Mouse (Mus musculus): ENCODE measurements around the gene Capzb.

The Capzb gene

GRCm38 (mm10) chr4:139208236-139209129 lies 15.8 kb downstream of the Capzb start:
- no peak for DNase-seq (ENCODE audit: low spot score)

GRCm38 (mm10) chr4:139209130-139209840 lies 16.6 kb downstream of the Capzb start:
- DNase-seq (ENCODE audit: low spot score) = no peak

- no peak for DNase-seq (ENCODE audit: low spot score)
These were observed 19.5 kb downstream of the Capzb start for GRCm38 (mm10) chr4:139211975-139212831.

- no peak for DNase-seq (ENCODE audit: low spot score)
These were observed 20.4 kb downstream of the Capzb start for GRCm38 (mm10) chr4:139213086-139213485.

GRCm38 (mm10) chr4:139213935-139214371 lies 21.3 kb downstream of the Capzb start:
- no peak for DNase-seq (ENCODE audit: low spot score)

GRCm38 (mm10) chr4:139216566-139216965 lies 23.9 kb downstream of the Capzb start:
- DNase-seq (ENCODE audit: low spot score) = no peak

- DNase-seq (ENCODE audit: low spot score) = no peak
These were observed 25.8 kb downstream of the Capzb start for GRCm38 (mm10) chr4:139218539-139218938.

GRCm38 (mm10) chr4:139219656-139220055 lies 27.0 kb downstream of the Capzb start:
- DNase-seq (ENCODE audit: low spot score) = no peak

GRCm38 (mm10) chr4:139220978-139221377 lies 28.3 kb downstream of the Capzb start:
- no peak for DNase-seq (ENCODE audit: low spot score)

GRCm38 (mm10) chr4:139221837-139222236 lies 29.1 kb downstream of the Capzb start:
- no peak for DNase-seq (ENCODE audit: low spot score)

GRCm38 (mm10) chr4:139225115-139225514 lies 32.4 kb downstream of the Capzb start:
- no peak for DNase-seq (ENCODE audit: low spot score)

- DNase-seq (ENCODE audit: low spot score) = no peak
These were observed 33.2 kb downstream of the Capzb start for GRCm38 (mm10) chr4:139225944-139226343.

GRCm38 (mm10) chr4:139226504-139227216 lies 34.0 kb downstream of the Capzb start:
- no peak for DNase-seq (ENCODE audit: low spot score)

- no peak for DNase-seq (ENCODE audit: low spot score)
These were observed 35.2 kb downstream of the Capzb start for GRCm38 (mm10) chr4:139227923-139228322.

- no peak for DNase-seq (ENCODE audit: low spot score)
These were observed 36.6 kb downstream of the Capzb start for GRCm38 (mm10) chr4:139229271-139229670.

- DNase-seq (ENCODE audit: low spot score) = no peak
These were observed 37.8 kb downstream of the Capzb start for GRCm38 (mm10) chr4:139230376-139231120.

- no peak for DNase-seq (ENCODE audit: low spot score)
These were observed 38.5 kb downstream of the Capzb start for GRCm38 (mm10) chr4:139231163-139231562.

- DNase-seq (ENCODE audit: low spot score) = no peak
These were observed 39.9 kb downstream of the Capzb start for GRCm38 (mm10) chr4:139232479-139233145.

GRCm38 (mm10) chr4:139233146-139233495 lies 40.4 kb downstream of the Capzb start:
- no peak for DNase-seq (ENCODE audit: low spot score)

GRCm38 (mm10) chr4:139233755-139234254 lies 41.1 kb downstream of the Capzb start:
- no peak for DNase-seq (ENCODE audit: low spot score)
